Mouse (Mus musculus): ENCODE measurements around the gene Ttc7b. TPM values are rescaled to one million over a fixed set of nuclear protein-coding genes. Genes with fewer than 3 reads are reported as not detected.

The Ttc7b gene
- total and polyA plus RNA-seq, 2 experiments = 7.7 to 10.7 TPM

DNA sequence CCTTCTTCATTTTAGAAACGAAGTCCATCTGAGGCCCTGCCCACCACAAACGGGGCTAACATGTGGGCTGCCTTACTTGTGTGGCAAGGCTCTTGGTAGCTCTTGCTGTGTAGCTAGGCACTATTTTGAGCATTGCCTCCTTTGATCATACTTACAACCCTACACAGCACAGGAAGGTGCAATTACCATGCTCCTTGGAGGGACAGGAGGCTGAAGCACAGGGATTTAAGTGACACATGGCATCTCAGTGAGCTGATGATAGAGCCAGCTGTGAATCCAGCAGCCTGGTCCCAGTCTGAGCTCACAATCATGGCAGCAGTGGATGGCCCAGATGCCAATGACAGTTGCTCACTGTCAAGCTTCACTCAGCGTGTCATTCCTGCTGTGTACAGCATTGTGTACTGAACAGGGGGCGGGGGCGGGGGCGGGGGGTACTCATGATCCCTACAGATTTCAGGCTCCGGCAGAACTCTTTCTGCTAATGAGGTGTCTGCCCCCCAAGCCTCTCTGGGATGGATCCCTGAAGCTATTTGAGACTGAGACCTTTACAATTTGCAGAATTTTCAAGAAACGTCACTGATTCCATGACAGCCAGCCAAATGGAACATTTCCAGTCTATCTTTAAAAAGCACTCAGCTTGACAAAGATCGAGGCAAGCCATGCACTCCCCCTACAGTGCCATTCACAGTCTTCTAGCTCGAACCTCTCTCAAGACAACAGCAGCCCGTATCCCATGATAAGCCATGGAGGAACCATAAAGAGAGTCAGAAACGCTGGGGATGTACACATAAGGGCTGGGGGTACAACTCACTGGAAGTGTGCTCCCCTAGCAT, 130.5 kb downstream of the Ttc7b start:
- Histone ChIP-seq H3K9ac (ENCODE audit: low read depth, low read length) (no peak overlapping the region), H3K27ac (replicated peaks; ENCODE audit: insufficient read depth, low read depth, low read length) (no peak overlapping the region), H3K4me3 (ENCODE audit: insufficient read depth, low read depth, low read length) (no peak overlapping the region), H3K27me3 (ENCODE audit: control insufficient read depth, insufficient read depth, low read length) (no peaks in the 10 kb centered on the region), H3K4me1 (ENCODE audit: control insufficient read depth, insufficient read depth, low read length) (no peaks in the 10 kb centered on the region), H3K79me2 (ENCODE audit: control insufficient read depth, insufficient read depth, low read length) (no peaks in the 10 kb centered on the region), H3K36me3 (ENCODE audit: control insufficient read depth, insufficient read depth, low read length) (peaks cover 27% of the 10 kb centered on the region)
- 90% methylated on average over 12 of the region's 12 CpGs for WGBS
- DNase-seq (ENCODE audit: extremely low read depth, low read depth, low spot score) = no peak
- no peak for TF ChIP-seq POLR2A (IDR thresholded peaks at IDR 0.05; ENCODE audit: extremely low read depth, insufficient read depth, low read length)
- TF ChIP-seq CTCF (IDR thresholded peaks at IDR 0.05; ENCODE audit: low read depth, low read length) = no peak

DNA sequence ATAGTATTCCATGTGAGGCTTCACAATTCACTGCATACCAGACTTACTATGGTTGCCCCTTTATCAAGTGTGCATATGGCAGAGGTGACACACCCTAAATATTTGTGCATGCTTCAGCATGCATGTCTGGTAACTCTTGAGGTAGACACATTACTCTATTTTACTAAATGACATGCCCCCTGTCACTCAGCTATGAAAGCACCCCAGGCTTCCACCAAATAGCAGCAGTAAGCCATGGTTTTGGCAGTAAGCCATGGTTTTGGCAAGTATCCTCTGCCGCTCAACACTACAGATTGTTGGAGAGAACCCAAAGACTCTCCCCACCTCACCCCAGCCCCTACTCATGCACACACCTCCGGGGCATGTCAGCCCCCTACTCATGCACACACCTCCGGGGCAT, 134.4 kb downstream of the Ttc7b start:
- Histone ChIP-seq H3K4me3 (ENCODE audit: insufficient read depth, low read depth, low read length) (no peak overlapping the region), H3K79me2 (ENCODE audit: control insufficient read depth, insufficient read depth, low read length) (no peaks in the 10 kb centered on the region), H3K27me3 (ENCODE audit: control insufficient read depth, insufficient read depth, low read length) (no peaks in the 10 kb centered on the region), H3K27ac (replicated peaks; ENCODE audit: insufficient read depth, low read depth, low read length) (no peak overlapping the region), H3K36me3 (ENCODE audit: control insufficient read depth, insufficient read depth, low read length) (peaks cover 46% of the 10 kb centered on the region), H3K4me1 (ENCODE audit: control insufficient read depth, insufficient read depth, low read length) (no peaks in the 10 kb centered on the region), H3K9ac (ENCODE audit: low read depth, low read length) (no peak overlapping the region)
- no peak for DNase-seq (ENCODE audit: extremely low read depth, low read depth, low spot score)
- WGBS = 71% methylated on average over 3 of the region's 3 CpGs
- no peak for TF ChIP-seq POLR2A (IDR thresholded peaks at IDR 0.05; ENCODE audit: extremely low read depth, insufficient read depth, low read length)
- no peak for TF ChIP-seq CTCF (IDR thresholded peaks at IDR 0.05; ENCODE audit: low read depth, low read length)

DNA sequence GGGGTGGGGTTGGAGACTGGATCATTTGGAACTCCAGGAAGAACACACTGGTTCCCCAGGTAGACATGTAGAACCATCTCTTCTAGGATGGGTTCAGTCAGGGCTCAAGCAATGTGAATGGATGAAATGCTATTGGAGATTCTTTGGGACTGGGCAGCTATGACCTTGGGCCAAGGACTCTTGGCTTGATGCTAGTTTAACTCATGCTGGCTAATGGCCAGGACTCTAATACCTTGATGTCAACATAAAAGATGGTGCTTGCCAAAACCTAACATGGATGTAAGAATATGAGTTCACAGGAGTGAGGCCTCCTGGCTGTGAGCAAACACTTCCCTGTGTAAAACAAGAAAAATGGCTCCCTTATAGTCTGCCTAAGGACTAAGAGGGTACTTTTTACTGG, 138.1 kb downstream of the Ttc7b start:
- Histone ChIP-seq H3K4me1 (ENCODE audit: control insufficient read depth, insufficient read depth, low read length) (no peaks in the 10 kb centered on the region), H3K36me3 (ENCODE audit: control insufficient read depth, insufficient read depth, low read length) (peaks cover 48% of the 10 kb centered on the region), H3K9ac (ENCODE audit: low read depth, low read length) (no peak overlapping the region), H3K4me3 (ENCODE audit: insufficient read depth, low read depth, low read length) (no peak overlapping the region), H3K27me3 (ENCODE audit: control insufficient read depth, insufficient read depth, low read length) (no peaks in the 10 kb centered on the region), H3K27ac (replicated peaks; ENCODE audit: insufficient read depth, low read depth, low read length) (no peak overlapping the region), H3K79me2 (ENCODE audit: control insufficient read depth, insufficient read depth, low read length) (no peaks in the 10 kb centered on the region)
- peak; percentile 39 for DNase-seq (ENCODE audit: extremely low read depth, low read depth, low spot score)
- TF ChIP-seq CTCF (IDR thresholded peaks at IDR 0.05; ENCODE audit: low read depth, low read length) = no peak
- TF ChIP-seq POLR2A (IDR thresholded peaks at IDR 0.05; ENCODE audit: extremely low read depth, insufficient read depth, low read length) = no peak

DNA sequence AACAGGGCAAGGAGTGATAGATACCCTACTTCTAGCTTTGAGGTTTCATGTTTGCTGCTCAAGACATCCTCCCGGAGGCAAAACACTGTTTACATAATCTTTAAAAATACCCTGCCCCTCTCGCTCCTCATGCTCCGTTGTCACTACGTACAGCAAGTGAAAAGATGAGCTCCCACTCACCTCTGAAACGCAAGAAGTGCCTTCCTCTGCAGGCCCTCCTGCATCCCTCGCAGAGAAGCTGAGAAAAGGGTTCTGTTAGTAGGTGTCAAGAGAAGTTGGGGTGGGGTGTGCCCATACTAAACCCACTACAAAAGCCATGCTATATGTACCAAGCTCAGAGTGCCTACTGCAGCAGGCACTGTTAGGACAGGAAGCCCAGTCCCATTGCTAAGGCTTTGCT, 138.7 kb downstream of the Ttc7b start:
- no peak overlapping the region for H3K9ac ChIP-seq (ENCODE audit: low read depth, low read length)
- TF ChIP-seq CTCF (IDR thresholded peaks at IDR 0.05; ENCODE audit: low read depth, low read length) (no peak), POLR2A (IDR thresholded peaks at IDR 0.05; ENCODE audit: extremely low read depth, insufficient read depth, low read length) (no peak)
- no peak overlapping the region for H3K4me3 ChIP-seq (ENCODE audit: insufficient read depth, low read depth, low read length)
- H3K27ac ChIP-seq (replicated peaks; ENCODE audit: insufficient read depth, low read depth, low read length) = no peak overlapping the region
- DNase-seq (ENCODE audit: extremely low read depth, low read depth, low spot score) = no peak
- no peaks in the 10 kb centered on the region for H3K4me1 ChIP-seq (ENCODE audit: control insufficient read depth, insufficient read depth, low read length)
- WGBS = 94% methylated on average over 6 of the region's 6 CpGs
- no peaks in the 10 kb centered on the region for H3K79me2 ChIP-seq (ENCODE audit: control insufficient read depth, insufficient read depth, low read length)
- H3K36me3 ChIP-seq (ENCODE audit: control insufficient read depth, insufficient read depth, low read length) = peaks cover 48% of the 10 kb centered on the region
- no peaks in the 10 kb centered on the region for H3K27me3 ChIP-seq (ENCODE audit: control insufficient read depth, insufficient read depth, low read length)

DNA sequence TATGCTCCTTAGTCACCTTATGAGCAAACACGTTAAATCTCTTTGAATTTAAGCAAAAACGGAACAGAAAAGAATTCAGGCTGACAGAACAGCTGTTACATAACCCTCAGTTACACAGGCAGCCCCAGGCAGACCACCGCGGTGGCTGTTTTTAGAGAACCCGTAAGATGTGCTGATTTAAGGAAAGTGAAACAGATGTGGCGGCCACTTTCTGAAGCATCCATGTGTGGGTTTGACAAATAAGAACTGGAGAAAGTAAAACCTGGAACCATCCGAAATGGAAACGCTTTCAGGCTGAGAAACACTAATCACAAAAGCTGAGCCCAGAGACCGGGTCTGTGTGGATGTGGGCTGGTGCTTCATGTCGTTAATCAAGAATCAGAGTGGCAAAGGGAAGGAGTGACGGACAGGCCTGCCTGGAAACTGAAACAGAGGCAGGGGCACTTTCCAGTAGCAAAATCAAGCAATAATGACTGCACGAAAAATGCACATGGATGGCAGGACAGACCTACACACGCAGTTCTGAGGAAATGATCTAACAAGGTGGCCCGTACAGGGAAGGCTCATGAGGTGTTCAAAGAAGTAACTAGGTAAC, 139.8 kb downstream of the Ttc7b start:
- Histone ChIP-seq H3K4me3 (ENCODE audit: insufficient read depth, low read depth, low read length) (no peak overlapping the region), H3K36me3 (ENCODE audit: control insufficient read depth, insufficient read depth, low read length) (peaks cover 46% of the 10 kb centered on the region), H3K9ac (ENCODE audit: low read depth, low read length) (no peak overlapping the region), H3K27ac (replicated peaks; ENCODE audit: insufficient read depth, low read depth, low read length) (no peak overlapping the region), H3K27me3 (ENCODE audit: control insufficient read depth, insufficient read depth, low read length) (no peaks in the 10 kb centered on the region), H3K79me2 (ENCODE audit: control insufficient read depth, insufficient read depth, low read length) (no peaks in the 10 kb centered on the region), H3K4me1 (ENCODE audit: control insufficient read depth, insufficient read depth, low read length) (no peaks in the 10 kb centered on the region)
- DNase-seq (ENCODE audit: extremely low read depth, low read depth, low spot score) = no peak
- TF ChIP-seq CTCF (IDR thresholded peaks at IDR 0.05; ENCODE audit: low read depth, low read length) (no peak), POLR2A (IDR thresholded peaks at IDR 0.05; ENCODE audit: extremely low read depth, insufficient read depth, low read length) (no peak)
- WGBS = 89% methylated on average over 14 of the region's 14 CpGs

DNA sequence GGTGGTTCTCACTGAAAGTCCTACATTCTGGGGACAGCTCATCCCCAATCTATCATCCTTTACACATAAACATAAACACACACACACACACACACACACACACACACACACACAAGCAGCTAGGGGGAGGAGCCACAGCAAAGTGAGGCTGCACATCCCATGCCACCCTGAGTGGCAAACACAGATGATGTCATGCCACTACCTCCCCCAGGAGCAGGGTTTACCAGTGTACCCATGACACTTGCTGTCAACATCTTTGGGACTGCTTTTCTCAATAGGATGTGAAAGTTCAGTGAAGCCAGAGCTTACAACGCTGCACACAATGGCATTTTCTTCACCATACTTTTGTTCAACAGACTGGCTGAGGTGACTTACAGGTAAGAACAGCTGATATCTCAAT, 140.8 kb downstream of the Ttc7b start:
- no peak overlapping the region for H3K4me3 ChIP-seq (ENCODE audit: insufficient read depth, low read depth, low read length)
- H3K9ac ChIP-seq (ENCODE audit: low read depth, low read length) = no peak overlapping the region
- no peaks in the 10 kb centered on the region for H3K27me3 ChIP-seq (ENCODE audit: control insufficient read depth, insufficient read depth, low read length)
- no peaks in the 10 kb centered on the region for H3K79me2 ChIP-seq (ENCODE audit: control insufficient read depth, insufficient read depth, low read length)
- DNase-seq (ENCODE audit: extremely low read depth, low read depth, low spot score) = no peak
- WGBS = 95% methylated on average over 1 of the region's 1 CpGs
- H3K27ac ChIP-seq (replicated peaks; ENCODE audit: insufficient read depth, low read depth, low read length) = no peak overlapping the region
- H3K36me3 ChIP-seq (ENCODE audit: control insufficient read depth, insufficient read depth, low read length) = peaks cover 46% of the 10 kb centered on the region
- no peaks in the 10 kb centered on the region for H3K4me1 ChIP-seq (ENCODE audit: control insufficient read depth, insufficient read depth, low read length)
- TF ChIP-seq POLR2A (IDR thresholded peaks at IDR 0.05; ENCODE audit: extremely low read depth, insufficient read depth, low read length) (no peak), CTCF (IDR thresholded peaks at IDR 0.05; ENCODE audit: low read depth, low read length) (no peak)
